Mouse (Mus musculus) bone marrow, adult 2 months (tissue): ENCODE measurements around the gene Tnik.

ENCODE experiments used
- CTCF ChIP-seq: fragments of 200-500 bp; IDR thresholded peaks from 2 replicates; pipeline ENCODE4 v1.5.1; 2011; ENCODE audit warnings: low read length, control low read depth; ENCODE audit not compliant: control insufficient read depth, insufficient read depth
- POLR2A ChIP-seq: fragments of 200-500 bp; IDR thresholded peaks from 2 replicates; pipeline ENCODE4 v1.6.1; 2011; ENCODE audit warnings: low read depth, mild to moderate bottlenecking, control low read depth, low read length, borderline replicate concordance; ENCODE audit not compliant: control insufficient read depth

- TF ChIP-seq CTCF (no peak), POLR2A (no peak)
Measured at GRCm38 (mm10) chr3:28345961-28346360, 82.9 kb downstream of the Tnik start.
